ENCODE assay signal across 8 mouse cellular contexts in the genomic region with DNA sequence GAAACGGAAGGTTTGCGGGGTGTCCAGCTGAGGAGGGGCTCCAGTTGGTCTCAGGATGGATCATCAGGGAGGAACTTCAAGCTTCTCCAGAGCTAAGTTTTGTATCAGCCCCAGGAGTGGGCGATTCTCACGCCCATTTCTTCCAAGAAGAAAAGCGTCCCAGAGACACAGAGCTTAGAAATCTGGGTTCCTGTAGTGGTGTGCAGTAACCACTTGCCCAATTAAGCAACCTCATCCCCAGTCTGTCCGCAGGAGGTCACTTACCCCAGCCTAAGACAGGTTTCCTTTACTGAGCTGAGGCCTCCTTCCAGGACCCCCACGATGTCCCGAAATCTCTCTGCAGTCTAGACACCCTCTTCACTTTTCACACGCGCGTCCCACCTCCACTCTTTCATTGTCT. TPM values are rescaled to one million over a fixed set of nuclear protein-coding genes. Genes with fewer than 3 reads are reported as not detected.
DNase-seq lines count a peak whose midpoint lies in the region; ATAC-seq lines count a peak whose summit lies in the region.

No protein-coding gene starts in this region.

- H3K36me3 ChIP-seq in kidney, embryonic 16.5 days (ENCODE audit: insufficient read depth, low read length), result no peaks in the 10 kb centered on the region
- H3K36me3 ChIP-seq in hindbrain, embryonic 15.5 days, result no peaks in the 10 kb centered on the region
- H3K36me3 ChIP-seq in midbrain, embryonic 15.5 days (replicated peaks), result no peaks in the 10 kb centered on the region

- H3K4me1 ChIP-seq in kidney, embryonic 16.5 days (ENCODE audit: insufficient read depth, low read length), result peaks cover 15% of the 10 kb centered on the region
- H3K4me1 ChIP-seq in brown adipose tissue, adult 24 weeks (ENCODE audit: control insufficient read depth, insufficient read depth, insufficient read length, low read length), result 0 out of 2 replicates have a peak, but pooled peaks cover 2% of the 10 kb centered on the region
- H3K4me1 ChIP-seq in hindbrain, embryonic 15.5 days (replicated peaks), result peaks cover 15% of the 10 kb centered on the region
- peaks cover 15% of the 10 kb centered on the region for H3K4me1 ChIP-seq in midbrain, embryonic 15.5 days

- peak overlapping the region; percentile 66 for H3K4me3 ChIP-seq in kidney, embryonic 16.5 days (ENCODE audit: low read length)
- peak overlapping the region; percentile 73 for H3K4me3 ChIP-seq in brown adipose tissue, adult 24 weeks (ENCODE audit: insufficient read depth, low read depth, low read length)
- H3K4me3 ChIP-seq in hindbrain, embryonic 15.5 days, result peak overlapping the region; percentile 60
- peak overlapping the region; percentile 65 for H3K4me3 ChIP-seq in midbrain, embryonic 15.5 days

- intact Hi-C loops in left cerebral cortex, postnatal 25 days (cut with DNase I), result no loop called here

- peak overlapping the region; percentile 74 for H3K9ac ChIP-seq in kidney, embryonic 16.5 days (replicated peaks; ENCODE audit: low read length)
- peak overlapping the region; percentile 52 for H3K9ac ChIP-seq in hindbrain, embryonic 15.5 days
- H3K9ac ChIP-seq in midbrain, embryonic 15.5 days, result peak overlapping the region; percentile 49

- no peak; the same call in 1 of the 2 replicates for ATAC-seq in kidney, embryonic 16.5 days (ENCODE audit: low FRiP score, low TSS enrichment)
- ATAC-seq in hindbrain, embryonic 15.5 days (ENCODE audit: low FRiP score, low read depth), result no peak; the same call in 1 of the 2 replicates
- peak; percentile 43 for ATAC-seq in midbrain, embryonic 15.5 days (replicated peaks)

- H3K9me3 ChIP-seq in kidney, embryonic 16.5 days (ENCODE audit: low read length), result peaks cover 4% of the 10 kb centered on the region; the same call in 1 of the 2 replicates
- no peaks in the 10 kb centered on the region for H3K9me3 ChIP-seq in hindbrain, embryonic 15.5 days
- no peaks in the 10 kb centered on the region for H3K9me3 ChIP-seq in midbrain, embryonic 15.5 days

- H3K4me2 ChIP-seq in kidney, embryonic 16.5 days (replicated peaks; ENCODE audit: low read depth, low read length), result peak overlapping the region; percentile 93
- peak overlapping the region; percentile 87 for H3K4me2 ChIP-seq in hindbrain, embryonic 15.5 days
- peak overlapping the region; percentile 93 for H3K4me2 ChIP-seq in midbrain, embryonic 15.5 days

- 6% methylated on average over 11 of the region's 11 CpGs for WGBS in kidney, embryonic 16.5 days
- WGBS in hindbrain, embryonic 15.5 days, result 6% methylated on average over 11 of the region's 11 CpGs
- 8% methylated on average over 11 of the region's 11 CpGs for WGBS in midbrain, embryonic 15.5 days

- no peak overlapping the region for H3K27ac ChIP-seq in kidney, embryonic 16.5 days (ENCODE audit: low read length)
- H3K27ac ChIP-seq in brown adipose tissue, adult 24 weeks (replicated peaks; ENCODE audit: low read depth, low read length), result peak overlapping the region; percentile 81
- no peak overlapping the region for H3K27ac ChIP-seq in hindbrain, embryonic 15.5 days (replicated peaks)
- no peak overlapping the region; the same call in 1 of the 2 replicates for H3K27ac ChIP-seq in midbrain, embryonic 15.5 days

- no peak for DNase-seq in kidney, adult 8-10 months
- DNase-seq in layer of hippocampus, postnatal 10 days (ENCODE audit: low spot score in 2 of 2), result no peak
- no peak for DNase-seq in left cerebral cortex, postnatal 25 days (ENCODE audit: low spot score in 2 of 2)
- DNase-seq in cerebellum, adult 9-10 months, result no peak

- H3K27me3 ChIP-seq in kidney, embryonic 16.5 days (ENCODE audit: insufficient read depth, low read length), result no peaks in the 10 kb centered on the region
- H3K27me3 ChIP-seq in hindbrain, embryonic 15.5 days, result no peaks in the 10 kb centered on the region
- 0 out of 2 replicates have a peak, but pooled peaks cover 3% of the 10 kb centered on the region for H3K27me3 ChIP-seq in midbrain, embryonic 15.5 days (replicated peaks)

RNA-seq across cellular contexts. Expression of gene Isoc2a, which starts 0.3 kb away (rescaled TPM):
- polyA plus RNA-seq in kidney, embryonic 16.5 days (2015; fragmentation: Nextera tagmentation; extraction: Ambion mirVana), result 1.2 and 1.4 TPM in 2 replicates
- 55.3 and 59.3 TPM in 2 replicates for polyA plus RNA-seq in brown adipose tissue, adult 24 weeks (2012; ENCODE audit: insufficient read depth, insufficient read length, missing spikeins)
- polyA plus RNA-seq in hindbrain, embryonic 15.5 days (2015; fragmentation: Nextera tagmentation; extraction: Ambion mirVana), result 0.75 and 0.77 TPM in 2 replicates
- polyA plus RNA-seq in midbrain, embryonic 15.5 days (2015; fragmentation: Nextera tagmentation; extraction: Ambion mirVana), result 0.54 and 0.57 TPM in 2 replicates
- total RNA-seq in layer of hippocampus, postnatal 10 days (2021), result 1 to 10 TPM; 7.2 to 8.2 TPM
- total RNA-seq in left cerebral cortex, postnatal 25 days (2021), result 10 to 100 TPM; 10.4 to 11.0 TPM

RNA-seq across cellular contexts. Expression of gene Isoc2b, which starts 7.2 kb away (rescaled TPM):
- polyA plus RNA-seq in kidney, embryonic 16.5 days (2015; fragmentation: Nextera tagmentation; extraction: Ambion mirVana), result 9.2 and 9.7 TPM in 2 replicates
- polyA plus RNA-seq in brown adipose tissue, adult 24 weeks (2012; ENCODE audit: insufficient read depth, insufficient read length, missing spikeins), result 19.1 and 36.2 TPM in 2 replicates
- polyA plus RNA-seq in hindbrain, embryonic 15.5 days (2015; fragmentation: Nextera tagmentation; extraction: Ambion mirVana), result 3.2 and 4.1 TPM in 2 replicates
- polyA plus RNA-seq in midbrain, embryonic 15.5 days (2015; fragmentation: Nextera tagmentation; extraction: Ambion mirVana), result 3.1 and 4.6 TPM in 2 replicates
- total RNA-seq in layer of hippocampus, postnatal 10 days (2021), result 1 to 10 TPM; 3.0 to 4.3 TPM
- 1 to 10 TPM; 3.3 to 4.1 TPM for total RNA-seq in left cerebral cortex, postnatal 25 days (2021)

RNA-seq across cellular contexts. Expression of gene Gm36210, which starts 29.1 kb away (rescaled TPM):
- polyA plus RNA-seq in kidney, embryonic 16.5 days (2015; fragmentation: Nextera tagmentation; extraction: Ambion mirVana), result not detected in 2 replicates
- not detected in 2 replicates for polyA plus RNA-seq in brown adipose tissue, adult 24 weeks (2012; ENCODE audit: insufficient read depth, insufficient read length, missing spikeins)
- 0.45 and 0.47 TPM in 2 replicates for polyA plus RNA-seq in hindbrain, embryonic 15.5 days (2015; fragmentation: Nextera tagmentation; extraction: Ambion mirVana)
- 0.40 and 0.65 TPM in 2 replicates for polyA plus RNA-seq in midbrain, embryonic 15.5 days (2015; fragmentation: Nextera tagmentation; extraction: Ambion mirVana)
- total RNA-seq in layer of hippocampus, postnatal 10 days (2021), result under 1 TPM in 1 of 2 experiments, not detected in 1; 0.45 TPM
- under 1 TPM in 1 of 2 experiments, not detected in 1; 0.25 TPM for total RNA-seq in left cerebral cortex, postnatal 25 days (2021)

RNA-seq across cellular contexts. Expression of gene Shisa7, which starts 32.7 kb away (rescaled TPM):
- 0.84 and 1.1 TPM in 2 replicates for polyA plus RNA-seq in kidney, embryonic 16.5 days (2015; fragmentation: Nextera tagmentation; extraction: Ambion mirVana)
- polyA plus RNA-seq in brown adipose tissue, adult 24 weeks (2012; ENCODE audit: insufficient read depth, insufficient read length, missing spikeins), result 0.40 and 0.42 TPM in 2 replicates
- 10.8 and 12.8 TPM in 2 replicates for polyA plus RNA-seq in hindbrain, embryonic 15.5 days (2015; fragmentation: Nextera tagmentation; extraction: Ambion mirVana)
- 15.3 and 16.6 TPM in 2 replicates for polyA plus RNA-seq in midbrain, embryonic 15.5 days (2015; fragmentation: Nextera tagmentation; extraction: Ambion mirVana)
- 100 to 1,000 TPM; 107 to 116 TPM for total RNA-seq in layer of hippocampus, postnatal 10 days (2021)
- total RNA-seq in left cerebral cortex, postnatal 25 days (2021), result 100 to 1,000 TPM; 115 to 148 TPM

RNA-seq across cellular contexts. Expression of gene Zfp628, which starts 37.8 kb away (rescaled TPM):
- polyA plus RNA-seq in kidney, embryonic 16.5 days (2015; fragmentation: Nextera tagmentation; extraction: Ambion mirVana), result 3.6 and 4.2 TPM in 2 replicates
- 3.2 and 3.4 TPM in 2 replicates for polyA plus RNA-seq in brown adipose tissue, adult 24 weeks (2012; ENCODE audit: insufficient read depth, insufficient read length, missing spikeins)
- 3.5 and 4.2 TPM in 2 replicates for polyA plus RNA-seq in hindbrain, embryonic 15.5 days (2015; fragmentation: Nextera tagmentation; extraction: Ambion mirVana)
- polyA plus RNA-seq in midbrain, embryonic 15.5 days (2015; fragmentation: Nextera tagmentation; extraction: Ambion mirVana), result 4.5 and 4.6 TPM in 2 replicates
- total RNA-seq in layer of hippocampus, postnatal 10 days (2021), result 10 to 100 TPM; 14.3 TPM
- 10 to 100 TPM; 14.3 to 14.6 TPM for total RNA-seq in left cerebral cortex, postnatal 25 days (2021)

Comparison
In these comparisons a context has a peak if more than half of its experiments do, and no peak if none do; other contexts are left out.
1. RNA of gene Isoc2a, which starts 0.3 kb away (polyA plus RNA-seq): 55.3 to 59.3 TPM in brown adipose tissue, adult 24 weeks; 1.2 to 1.4 TPM in kidney, embryonic 16.5 days, 0.75 to 0.77 TPM in hindbrain, embryonic 15.5 days and 0.54 to 0.57 TPM in midbrain, embryonic 15.5 days; every median in the first group is over 10 times any median in the second.
2. Peak in every context shown above with its lines, with median percentiles within 50 percentile points of each other: H3K4me2 ChIP-seq, H3K4me3 ChIP-seq and H3K9ac ChIP-seq.